Mouse (Mus musculus): ENCODE data around the gene Shmt2. TPM values are rescaled to one million over a fixed set of nuclear protein-coding genes. Genes with fewer than 3 reads are reported as not detected.

Shmt2 gene
- total RNA-seq, 2 experiments from 2014 or later, result 39.7 to 39.9 TPM

DNA sequence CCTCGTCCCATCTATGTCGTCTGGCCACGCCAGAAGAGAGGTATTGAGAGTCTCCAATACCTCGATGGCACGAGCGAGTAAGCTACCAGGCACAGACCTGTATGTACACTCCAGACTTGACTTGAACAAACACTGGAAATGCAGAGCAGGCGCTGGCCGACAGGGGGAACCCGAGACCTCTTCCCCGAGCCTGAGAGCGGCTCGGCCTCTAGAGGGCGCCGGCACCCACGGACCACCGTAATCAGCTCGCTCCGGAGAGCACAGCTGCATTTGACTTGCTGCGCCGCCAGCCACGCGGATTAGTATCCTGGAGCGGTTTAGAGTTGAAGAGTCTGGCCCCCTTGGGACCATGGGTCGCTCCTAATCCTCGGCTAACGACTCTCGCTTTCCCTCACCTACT lies 9.4 kb downstream of the Shmt2 start:
- DNase-seq, result peak; percentile 96
- intact Hi-C loops (cut with DNase I), result no loop called here

DNA sequence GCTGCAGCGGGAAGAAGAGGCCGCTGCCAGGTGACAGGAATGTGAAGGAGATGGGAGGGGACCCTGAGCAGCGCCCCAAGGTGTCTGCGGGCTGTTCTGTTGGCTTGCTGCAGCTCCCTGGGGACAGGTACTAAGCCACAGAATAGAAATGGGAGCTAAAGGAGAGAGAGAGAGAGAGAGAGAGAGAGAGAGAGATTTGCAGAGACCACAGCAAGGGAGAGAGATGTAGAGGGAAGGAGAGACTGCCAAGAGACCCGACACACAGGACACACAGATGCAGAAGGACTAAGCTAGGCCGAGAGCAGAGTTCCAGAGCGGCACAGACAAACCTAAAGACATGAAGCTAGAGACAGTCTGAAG lies 10.0 kb downstream of the Shmt2 start:
- intact Hi-C loops (cut with DNase I), result no loop called here

DNA sequence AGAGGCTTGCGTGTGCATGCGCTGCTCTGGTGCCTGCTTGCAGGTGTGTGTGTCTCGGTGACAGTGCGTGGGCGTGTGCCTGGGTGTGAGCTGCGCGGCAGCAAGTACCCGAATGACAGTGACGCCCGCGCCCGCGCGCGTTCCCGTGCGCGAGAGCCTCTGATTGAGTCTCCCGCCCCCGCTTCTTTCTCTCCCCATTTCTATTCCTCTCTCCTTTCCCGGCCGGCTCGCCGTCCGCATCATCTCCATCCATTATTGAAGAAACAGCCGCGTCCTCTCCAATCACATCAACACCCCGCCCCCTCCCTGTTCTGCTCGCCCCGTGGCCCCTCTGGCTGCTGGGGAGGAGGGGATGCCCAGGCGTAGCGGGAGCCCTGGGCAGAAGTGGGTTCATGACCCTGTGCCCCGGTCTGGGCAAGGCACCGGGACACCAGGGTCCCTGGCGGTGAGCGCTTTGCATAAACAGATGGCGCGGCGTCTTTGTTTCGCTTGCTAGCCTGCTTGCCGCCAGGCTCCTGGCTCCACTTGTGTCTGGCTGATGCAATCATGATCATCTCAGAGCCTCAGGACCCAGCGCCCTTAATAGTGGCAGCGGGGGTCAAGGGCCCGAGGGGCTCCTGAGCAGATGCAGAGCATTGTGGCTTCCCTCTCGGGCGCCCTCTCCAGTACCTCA lies 10.5 kb downstream of the Shmt2 start:
- intact Hi-C loops (cut with DNase I), result no loop called here
- peak; percentile 85 for DNase-seq

More for the DNA sequence above, 10.0 kb downstream of the Shmt2 start:
- no peak for DNase-seq

DNA sequence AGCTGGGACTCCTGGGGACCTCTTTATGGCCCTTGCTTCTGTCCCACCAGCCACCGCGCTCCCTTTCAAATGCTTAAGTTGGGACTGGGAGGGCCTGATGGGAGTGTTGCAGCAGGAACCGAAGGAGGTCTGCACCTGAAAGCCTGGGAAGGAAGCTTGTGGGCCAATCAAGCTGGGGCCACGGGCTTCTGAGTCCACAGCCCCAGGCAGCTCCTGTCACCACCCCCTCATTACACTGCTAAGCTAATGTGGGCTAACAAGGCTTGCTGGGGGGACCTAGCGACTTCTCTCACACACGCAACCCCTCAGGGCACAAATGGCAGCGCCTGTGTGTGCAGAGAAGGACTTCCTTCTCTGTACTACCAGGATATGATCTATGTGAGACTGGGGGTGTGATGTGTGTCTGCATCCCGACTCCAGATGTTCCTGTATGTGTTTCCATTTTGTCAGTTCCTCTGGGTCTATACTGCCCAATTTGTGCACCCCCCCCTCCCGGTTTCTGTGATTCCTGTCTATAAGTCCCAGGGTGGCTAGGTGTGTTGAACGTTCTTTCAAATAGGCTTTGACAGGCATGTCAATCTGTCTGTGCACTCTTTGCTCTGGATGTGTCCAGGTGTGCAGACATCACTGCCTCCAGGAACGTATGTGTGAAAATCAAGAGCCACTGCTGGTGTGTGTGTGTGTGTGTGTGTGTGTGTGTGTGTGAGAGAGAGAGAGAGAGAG lies 11.2 kb downstream of the Shmt2 start:
- DNase-seq, result no peak
- intact Hi-C loops (cut with DNase I), result no loop called here

DNA sequence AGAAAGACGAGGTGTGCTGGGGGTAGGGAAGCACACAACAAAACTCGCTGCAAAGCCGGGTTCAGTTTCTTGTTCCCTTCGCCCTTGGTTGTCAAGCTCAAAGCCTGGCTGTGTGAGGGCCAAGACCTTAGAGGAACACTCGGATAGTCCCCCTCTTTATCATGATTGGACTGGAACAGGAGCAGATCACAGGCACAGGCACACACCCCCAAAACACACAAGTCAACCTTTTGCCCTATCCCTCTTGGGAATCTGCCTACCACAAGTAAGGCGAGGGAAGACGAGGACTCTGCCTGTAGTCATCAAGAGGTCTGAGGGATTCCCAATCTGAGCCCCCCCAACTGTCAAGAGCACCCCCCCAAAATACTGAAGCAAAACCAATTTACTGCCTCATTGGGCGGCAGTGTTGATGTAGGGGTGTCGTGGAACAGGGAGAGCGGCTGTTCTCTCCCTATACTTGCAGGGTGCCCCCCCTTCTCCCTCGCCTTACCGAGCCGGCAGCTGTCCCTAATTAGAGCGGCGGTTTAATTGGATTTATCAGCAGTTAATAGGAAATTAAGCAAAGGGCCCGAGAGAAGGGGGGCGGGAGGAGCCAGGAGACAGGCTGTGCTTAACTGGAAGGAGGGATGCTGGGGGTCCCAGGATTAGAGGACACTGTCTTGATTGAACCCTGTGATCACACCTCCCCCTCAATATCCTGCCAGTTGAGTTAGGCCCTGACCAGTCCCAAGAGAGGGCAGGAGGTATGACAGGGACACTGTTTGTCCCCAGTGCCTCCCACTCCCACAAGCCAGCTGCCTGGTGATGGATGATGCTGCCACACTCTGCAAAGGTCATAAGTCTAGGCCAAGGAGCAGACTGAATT lies 12.2 kb downstream of the Shmt2 start:
- DNase-seq, result peak; percentile 86
- intact Hi-C loops (cut with DNase I), result loop anchor here (2.0 kb wide), 1 partner anchor 29 kb away; no protein-coding TSS in a partner anchor

DNA sequence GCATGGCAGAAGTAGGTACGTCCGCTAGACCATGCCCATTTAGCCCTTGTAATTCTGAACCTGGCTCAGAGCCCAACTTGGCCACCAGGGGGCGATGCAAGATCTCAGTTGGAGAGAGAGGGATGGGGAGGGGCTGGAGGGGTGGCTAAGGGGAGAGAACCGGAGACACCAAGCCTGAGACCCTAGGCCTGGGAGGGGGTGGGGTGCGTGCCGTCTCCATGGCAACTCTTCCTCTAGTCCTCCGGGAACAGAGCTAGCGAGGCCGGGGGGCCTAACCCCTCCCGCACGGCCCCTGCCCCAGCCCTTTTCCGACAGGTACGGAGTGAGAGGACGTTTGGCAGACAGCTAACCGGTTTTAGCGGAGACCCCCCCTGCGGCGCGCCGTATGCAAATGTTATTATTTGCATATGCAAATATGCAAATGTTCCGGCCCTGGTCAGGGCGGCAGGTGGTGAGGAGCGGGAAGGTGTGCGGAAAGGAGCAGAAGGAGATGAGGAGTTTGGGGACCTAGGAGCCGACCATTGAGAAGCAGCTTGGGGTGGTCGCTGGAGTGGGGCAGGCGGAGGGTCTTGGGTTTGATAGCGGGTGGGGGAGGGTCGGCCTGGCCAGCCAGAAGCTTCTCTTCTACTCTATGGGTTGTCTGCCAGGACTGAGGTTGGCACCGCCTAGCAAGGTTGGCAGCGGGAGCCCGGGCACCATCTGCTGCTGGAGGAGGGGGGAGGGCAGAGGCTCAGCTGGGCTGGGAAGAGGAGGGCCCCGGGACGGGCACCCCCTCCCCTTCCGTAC lies 13.0 kb downstream of the Shmt2 start:
- peak; percentile 98 for DNase-seq
- intact Hi-C loops (cut with DNase I), result loop anchor here (2.0 kb wide), 1 partner anchor 30 kb away; no protein-coding TSS in a partner anchor

DNA sequence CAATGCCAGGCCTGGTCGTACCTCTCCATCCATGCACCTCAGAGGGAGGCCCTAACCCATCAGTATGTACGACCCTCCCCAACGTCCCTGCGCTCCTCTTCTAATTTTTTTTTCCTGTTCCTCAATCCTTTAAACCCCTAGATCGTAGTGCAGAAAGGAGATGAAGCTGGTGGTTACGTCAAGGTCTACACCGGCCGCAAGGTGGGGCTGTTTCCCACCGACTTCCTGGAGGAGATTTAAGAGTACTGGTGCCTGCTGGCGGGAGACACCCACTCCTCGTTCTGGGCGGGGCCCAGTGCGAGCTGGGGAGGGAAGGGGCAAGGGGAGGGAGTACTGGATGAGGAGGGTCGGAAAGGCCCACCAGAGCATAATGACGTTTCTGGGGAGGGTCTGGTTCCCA lies 14.0 kb downstream of the Shmt2 start:
- DNase-seq, result peak; percentile 92
- intact Hi-C loops (cut with DNase I), result loop anchor here (2.0 kb wide), 1 partner anchor 31 kb away; no protein-coding TSS in a partner anchor

DNA sequence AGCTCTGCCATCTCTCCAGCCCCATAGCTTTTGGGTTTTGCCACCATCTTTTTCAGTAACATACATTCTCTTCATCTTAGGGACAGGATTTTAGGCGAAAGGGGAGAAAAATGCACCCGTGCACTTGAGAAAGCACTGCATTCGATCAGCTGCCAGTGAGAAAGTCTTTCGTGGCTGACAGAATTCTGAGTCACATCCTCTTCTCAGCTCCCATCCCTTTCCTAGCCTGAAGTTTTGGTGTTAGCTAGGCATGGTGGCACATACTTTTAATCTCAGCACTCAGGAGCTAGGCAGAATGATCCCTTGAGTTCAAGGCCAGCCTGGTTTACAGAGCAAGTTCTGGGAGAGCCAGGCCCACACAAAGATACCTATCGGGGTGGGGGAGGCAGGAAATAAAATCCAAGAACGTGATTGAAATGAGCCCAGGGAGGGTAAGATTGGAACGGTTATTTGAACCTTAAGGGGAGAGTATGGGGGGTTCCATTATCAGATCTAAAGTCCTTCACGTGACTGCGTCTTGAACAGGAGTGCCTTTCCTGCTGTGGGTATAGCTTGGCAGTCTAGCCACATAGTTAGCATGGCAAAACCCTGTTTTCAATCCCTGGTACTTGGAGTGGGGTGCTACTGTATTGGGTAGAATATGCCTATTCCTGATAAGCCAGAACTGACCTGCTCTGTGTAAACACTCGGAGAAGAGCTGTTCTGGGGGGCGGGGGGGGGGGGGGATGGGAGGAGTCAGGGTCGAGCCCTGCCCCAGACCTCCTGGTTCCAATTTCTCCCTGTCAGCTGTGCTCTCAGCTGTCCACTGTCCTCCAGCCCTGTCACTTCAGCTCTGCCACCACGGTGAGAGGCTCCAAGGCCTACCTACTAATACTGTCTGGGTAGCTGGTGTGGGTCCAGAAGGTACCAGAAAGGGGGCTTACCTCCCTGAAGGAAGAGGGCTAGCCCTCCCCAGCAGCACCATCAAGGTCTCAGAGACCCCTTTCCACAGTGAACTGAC lies 21.1 kb downstream of the Shmt2 start, which contains the start of gene Stac3:
Gene Stac3 (plus strand): TSS at position 793 of the 1,000 bp plus-strand sequence.
- intact Hi-C loops (cut with DNase I), result no loop called here
- no peak for DNase-seq

DNA sequence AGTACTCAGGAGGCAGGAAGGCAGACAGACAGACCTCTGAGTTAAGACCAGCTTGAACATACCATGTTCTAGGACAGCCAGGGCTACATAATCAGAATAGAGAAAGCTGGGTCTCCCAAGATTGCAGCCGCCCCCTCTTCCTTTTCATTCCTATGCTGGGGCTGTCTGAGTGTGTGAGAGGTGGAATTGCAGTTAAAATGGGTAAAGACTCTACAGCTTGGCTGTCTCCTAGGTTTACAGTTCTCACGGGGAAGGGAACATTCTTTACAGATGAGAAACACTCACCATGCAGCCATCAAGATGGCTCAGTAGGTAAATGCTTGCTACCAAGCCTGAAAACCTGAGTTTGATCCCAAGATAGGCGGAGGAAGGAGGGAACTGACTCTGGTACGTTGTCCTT lies 22.2 kb downstream of the Shmt2 start:
- no peak for DNase-seq
- intact Hi-C loops (cut with DNase I), result no loop called here

DNA sequence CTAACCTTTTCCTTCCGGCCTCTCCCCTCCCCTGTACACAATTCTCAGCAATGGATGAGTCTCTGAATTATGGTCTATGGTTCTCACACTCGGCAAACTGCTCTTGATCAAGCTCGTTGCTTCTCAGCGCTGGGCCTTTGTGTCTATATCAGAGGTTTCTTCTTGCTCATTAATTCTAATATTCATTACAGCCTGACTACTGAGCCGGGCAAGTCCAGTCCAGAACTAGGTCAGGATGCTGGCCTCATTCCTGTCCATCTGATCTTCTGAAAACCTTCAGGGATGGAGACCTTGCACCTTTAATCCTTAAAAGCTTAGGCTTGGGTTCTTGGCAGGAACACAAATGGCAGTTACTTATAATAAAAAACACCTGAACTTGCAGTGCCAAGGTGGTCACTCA lies 22.7 kb downstream of the Shmt2 start:
- intact Hi-C loops (cut with DNase I), result no loop called here
- no peak for DNase-seq

DNA sequence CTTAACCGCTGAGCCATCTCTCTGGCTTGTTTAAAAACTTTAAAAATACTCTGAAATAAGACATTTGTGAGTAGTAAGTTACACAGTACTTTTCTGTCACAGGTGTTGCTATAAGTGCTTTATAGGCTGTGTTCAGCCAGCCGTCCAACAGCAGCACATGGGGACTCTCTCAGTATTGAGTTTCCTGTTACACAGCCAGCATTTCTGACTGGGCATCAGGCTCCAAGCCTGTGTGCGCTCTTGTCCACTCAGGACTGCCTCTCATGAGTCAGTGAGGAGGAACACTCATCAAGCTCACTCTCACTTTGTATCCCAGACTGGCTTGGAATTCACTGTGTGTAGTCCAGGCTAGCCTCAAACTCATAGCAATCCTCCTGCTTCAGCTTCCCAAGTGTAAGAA lies 26.1 kb downstream of the Shmt2 start:
- intact Hi-C loops (cut with DNase I), result no loop called here
- DNase-seq, result no peak

DNA sequence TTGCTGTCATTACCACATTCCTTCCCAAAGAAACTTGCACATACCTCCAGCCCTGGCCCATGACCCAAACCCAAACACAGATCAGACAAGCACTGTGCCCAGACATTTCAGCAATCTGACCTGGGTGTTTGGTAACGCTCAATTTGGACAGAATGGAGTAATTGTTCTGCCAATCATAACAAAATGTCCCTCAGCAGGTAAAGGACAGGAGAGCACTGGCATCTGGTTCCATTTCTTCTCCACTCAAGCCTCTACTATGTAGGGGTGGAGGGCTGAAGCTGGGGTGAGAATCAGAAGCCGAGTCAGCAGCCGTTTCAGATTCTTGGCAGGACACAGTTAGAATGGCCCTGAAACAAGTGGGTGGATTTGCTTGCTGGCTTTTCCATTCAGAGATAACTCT lies 30.1 kb downstream of the Shmt2 start:
- intact Hi-C loops (cut with DNase I), result no loop called here
- DNase-seq, result no peak

DNA sequence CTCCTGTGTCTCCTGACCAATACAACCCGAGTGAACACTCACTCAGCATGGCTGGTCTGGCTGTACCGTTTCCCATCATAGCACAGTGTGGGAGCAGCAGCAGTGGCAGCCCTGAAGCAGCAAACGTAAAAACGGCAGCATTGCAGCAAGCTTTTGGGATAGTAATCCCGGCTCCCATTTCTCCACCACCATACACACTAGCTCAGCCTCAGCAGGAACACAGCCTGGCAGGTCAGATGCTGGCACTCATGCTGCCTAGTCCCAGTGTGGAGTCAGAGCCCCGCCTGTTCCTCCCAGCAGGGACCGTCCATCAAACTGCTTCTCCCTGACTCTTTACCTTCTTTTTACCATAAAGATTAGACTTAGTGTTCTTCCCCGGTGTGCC lies 31.1 kb downstream of the Shmt2 start:
- intact Hi-C loops (cut with DNase I), result no loop called here
- no peak for DNase-seq

DNA sequence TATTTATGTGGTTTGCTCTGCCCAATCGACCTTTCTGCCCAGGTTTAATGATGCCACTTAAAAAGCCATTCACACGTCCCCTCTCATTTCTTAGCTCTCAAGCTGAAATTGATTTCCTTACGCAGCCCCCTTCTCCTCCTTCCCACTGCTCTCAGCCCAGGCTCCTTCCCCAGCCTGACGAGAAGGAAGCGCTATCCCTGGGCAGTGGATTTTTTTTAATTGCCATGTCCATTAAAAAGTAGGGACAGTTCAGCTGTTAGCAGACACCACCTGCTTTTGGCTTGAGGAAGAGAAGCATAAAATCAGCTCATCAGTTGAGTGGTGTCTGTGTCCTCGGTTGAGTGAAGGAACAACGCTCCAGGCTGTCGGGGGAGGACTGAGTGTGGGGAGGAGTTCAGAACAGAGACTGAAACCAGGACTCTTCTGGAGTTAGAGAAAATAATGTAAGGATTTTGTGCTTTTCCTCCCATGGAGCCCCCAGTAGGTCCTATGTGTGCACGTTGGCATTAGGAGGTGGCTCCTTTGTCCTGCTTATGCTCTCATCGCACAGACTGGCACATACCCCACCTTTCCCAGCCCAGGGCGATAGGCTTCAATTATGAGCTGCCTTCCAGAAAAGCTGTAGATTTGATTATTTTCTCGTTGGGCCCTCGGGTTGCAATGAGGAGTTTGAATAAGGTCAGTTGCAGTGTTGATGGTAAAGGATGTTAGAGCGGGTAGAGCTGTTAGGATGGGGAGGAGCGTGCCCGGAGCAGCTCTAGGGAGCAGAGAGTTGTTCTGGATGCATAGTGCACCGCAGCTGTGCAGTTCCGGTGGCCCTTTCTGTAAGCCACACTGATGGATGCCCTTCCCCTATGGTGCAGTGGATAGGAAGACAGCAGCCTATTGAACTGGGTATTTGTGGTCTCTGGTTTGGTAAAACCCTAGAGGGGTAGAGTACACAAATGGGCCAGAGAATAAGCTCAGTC lies 31.8 kb downstream of the Shmt2 start:
- no peak for DNase-seq
- intact Hi-C loops (cut with DNase I), result no loop called here

DNA sequence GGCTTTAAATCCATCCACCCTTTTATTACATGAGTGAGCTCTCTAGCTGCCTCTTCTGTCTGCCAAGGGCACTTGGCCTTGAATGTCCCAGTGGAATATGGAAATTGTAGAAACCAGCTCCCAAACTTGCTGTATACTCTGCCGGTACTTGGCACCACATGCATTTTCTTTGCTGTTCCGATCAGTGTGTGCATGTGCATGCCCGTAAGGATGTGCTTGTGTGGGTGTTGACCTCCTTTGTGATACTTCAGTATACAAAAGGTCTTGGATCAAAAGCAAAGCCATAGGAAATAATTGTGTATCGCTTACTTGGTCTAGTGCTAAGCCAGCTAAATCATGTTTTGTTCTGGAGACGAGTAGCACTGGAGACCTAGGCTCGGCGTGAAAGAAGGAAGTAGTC lies 33.4 kb downstream of the Shmt2 start:
- intact Hi-C loops (cut with DNase I), result no loop called here
- no peak for DNase-seq

DNA sequence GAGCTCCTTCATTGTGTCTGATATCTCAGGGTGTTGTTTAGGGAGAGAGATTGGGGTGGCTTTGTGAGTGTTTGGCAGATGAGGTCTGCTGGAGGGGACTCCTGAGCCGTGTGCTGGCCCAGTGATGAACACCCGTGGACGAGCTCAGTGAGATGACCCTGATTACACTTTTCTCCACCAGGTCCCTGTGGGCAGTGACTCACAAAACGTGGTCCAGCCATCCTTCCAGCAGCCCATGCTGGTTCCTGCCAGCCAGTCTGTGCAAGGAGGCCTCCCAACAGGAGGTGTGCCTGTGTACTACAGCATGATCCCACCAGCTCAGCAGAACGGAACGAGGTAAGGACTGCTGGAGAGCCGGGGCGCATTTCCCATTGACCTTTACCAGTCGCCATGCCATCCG lies 37.0 kb downstream of the Shmt2 start:
- intact Hi-C loops (cut with DNase I), result no loop called here
- no peak for DNase-seq

DNA sequence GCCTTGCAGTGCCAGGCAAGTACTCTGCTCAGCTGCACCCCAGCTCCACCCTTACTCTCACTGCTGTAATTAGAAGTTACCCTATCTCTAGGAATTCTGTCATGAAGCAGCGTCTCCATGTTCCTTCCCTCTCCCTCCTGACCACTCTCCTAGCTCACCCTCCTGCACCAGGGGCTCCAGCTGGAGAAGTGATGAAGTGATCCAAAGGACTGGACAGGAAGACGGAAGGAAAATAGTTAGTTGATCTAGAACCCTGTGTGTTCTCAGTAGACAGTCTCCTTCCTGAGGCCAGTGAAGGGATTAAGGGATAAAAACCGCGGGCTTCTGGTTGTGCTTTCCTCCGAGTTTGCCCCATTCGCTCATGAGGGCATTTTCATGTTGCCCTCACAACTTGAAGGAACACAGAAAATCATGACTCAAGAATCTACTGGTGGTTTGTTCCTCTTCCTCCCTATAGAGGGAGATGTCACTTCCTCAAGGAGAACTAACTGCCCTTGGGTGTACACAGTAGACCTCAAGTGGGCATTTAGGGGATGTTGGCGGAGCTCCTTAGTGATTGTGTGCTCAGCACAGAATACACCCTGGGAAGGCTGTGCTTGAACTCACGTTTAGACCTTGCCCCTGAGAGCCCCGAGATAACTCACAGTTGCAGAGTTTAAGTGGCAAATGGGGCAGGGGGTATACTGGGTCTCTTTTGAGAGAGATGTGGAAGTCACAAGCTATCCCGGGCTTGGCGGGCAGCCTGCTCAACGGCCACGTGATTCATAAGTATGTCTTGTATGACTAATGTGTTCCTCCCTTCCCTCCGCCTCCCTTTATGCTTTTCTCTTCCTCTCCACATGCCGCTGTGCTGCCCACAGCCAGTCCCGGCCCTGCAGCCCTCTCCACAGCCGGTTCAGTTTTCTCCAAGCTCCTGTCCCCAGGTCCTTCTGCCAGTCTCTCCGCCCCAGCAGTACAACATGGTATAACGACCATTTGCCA lies 41.1 kb downstream of the Shmt2 start:
- peak; percentile 36 for DNase-seq
- intact Hi-C loops (cut with DNase I), result no loop called here

Measured in left cerebral cortex, postnatal 4 days (tissue).